Mouse (Mus musculus): ENCODE results near the gene 1810013L24Rik. TPM values are rescaled to one million over a fixed set of nuclear protein-coding genes. Genes with fewer than 3 reads are reported as not detected.
A peak's percentile ranks its signal among the peaks of the same experiment; 100 is the strongest.
"Not testable (repeated sequence)": the region's sequence is repeated elsewhere in the genome, so short reads cannot be mapped to it uniquely, and the experiment has no call there.

Gene 1810013L24Rik
- total RNA-seq, 2 experiments from 2014 or later, result 115 to 134 TPM

DNA sequence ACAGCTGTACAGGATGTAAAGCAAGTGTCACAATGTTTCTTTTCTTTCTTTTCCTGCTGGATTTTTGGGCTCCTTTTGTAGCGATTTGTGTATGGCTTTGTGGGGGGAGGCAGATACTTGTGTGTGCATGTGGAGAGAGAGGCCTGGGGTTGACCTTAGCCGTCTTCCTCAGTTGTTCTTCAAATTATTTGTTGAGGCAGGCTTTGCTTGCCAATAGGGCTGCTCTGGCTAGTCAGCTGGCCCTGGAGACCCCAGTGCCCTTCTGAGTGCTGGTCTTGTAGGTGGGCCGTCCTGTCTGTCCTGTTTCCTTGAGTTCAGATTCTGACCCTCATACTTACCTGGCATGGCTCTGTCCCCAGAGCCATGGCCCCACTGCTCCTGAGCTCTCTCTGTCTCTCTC, 42.6 kb downstream of the 1810013L24Rik start:
- ATAC-seq (replicated peaks; ENCODE audit: low FRiP score, poor library complexity, severe bottlenecking), result no peak

DNA sequence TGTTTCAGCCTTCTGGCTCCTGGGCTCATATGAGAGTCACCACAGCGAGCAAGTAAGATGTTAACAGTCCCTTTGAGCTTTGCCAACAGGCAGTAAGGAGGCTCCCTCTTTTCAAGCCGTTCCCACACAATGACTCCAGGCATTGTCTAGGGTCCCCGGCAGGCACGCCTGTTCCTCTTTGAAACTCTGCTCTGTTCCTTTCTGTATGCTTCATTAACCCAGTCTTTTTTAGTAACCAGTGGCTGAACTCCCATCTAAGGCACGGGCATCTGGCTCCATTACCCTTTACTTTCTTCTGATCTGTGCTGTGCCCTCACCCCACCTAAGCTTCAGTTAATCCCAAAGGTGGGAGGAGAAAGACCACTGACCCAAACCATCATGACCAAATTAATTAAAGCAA, 50.2 kb downstream of the 1810013L24Rik start:
- no peak for ATAC-seq (replicated peaks; ENCODE audit: low FRiP score, poor library complexity, severe bottlenecking)

DNA sequence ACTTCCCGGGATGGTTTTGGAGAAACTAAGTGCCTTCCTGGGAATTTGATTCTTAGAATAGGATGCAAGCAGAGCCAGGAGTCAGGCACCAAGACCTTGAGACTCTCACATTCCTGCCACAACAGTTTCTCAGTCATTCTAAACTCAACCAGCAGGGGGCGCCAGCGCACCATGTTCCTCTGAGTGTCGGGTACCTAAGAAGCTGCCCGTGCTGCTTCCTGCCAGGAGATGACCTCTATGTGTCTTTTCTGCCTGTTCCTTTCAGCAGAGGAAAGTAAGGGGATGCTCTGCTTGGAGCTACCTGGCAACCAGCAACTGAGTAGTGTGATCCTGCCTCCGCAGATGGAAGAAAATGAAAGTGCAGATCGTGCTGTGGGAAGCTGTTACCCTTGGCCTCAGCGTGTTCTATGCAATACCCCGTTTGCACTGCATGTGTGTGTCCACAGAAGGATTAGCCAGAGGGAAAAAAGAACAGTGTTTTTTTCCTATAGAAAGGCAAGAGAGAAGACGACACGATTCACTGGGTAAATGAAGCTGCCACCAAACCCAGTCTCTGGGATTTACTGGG, 53.9 kb downstream of the 1810013L24Rik start:
- peak; percentile 79 for ATAC-seq (replicated peaks; ENCODE audit: low FRiP score, poor library complexity, severe bottlenecking)

DNA sequence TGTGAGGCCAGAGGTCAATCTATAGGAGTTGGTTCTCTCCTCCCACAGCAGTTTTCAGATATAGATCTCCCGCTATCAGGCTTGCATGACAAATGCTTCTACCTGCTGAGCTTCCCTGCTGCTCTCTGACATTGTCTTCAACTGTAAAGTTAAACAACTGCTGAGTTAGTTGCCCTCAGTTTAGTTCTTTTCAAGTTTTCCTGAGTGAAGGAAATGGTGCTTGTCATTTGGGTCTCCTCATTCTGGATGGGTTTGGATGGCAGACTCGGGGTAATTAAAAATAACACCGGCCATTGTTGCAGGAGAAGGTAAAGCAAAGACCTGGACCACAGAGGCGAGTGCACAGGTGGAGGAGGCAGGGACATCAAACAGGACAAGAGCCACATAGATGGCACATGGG, 64.3 kb downstream of the 1810013L24Rik start:
- not testable (repeated sequence) for ATAC-seq (replicated peaks; ENCODE audit: low FRiP score, poor library complexity, severe bottlenecking)

DNA sequence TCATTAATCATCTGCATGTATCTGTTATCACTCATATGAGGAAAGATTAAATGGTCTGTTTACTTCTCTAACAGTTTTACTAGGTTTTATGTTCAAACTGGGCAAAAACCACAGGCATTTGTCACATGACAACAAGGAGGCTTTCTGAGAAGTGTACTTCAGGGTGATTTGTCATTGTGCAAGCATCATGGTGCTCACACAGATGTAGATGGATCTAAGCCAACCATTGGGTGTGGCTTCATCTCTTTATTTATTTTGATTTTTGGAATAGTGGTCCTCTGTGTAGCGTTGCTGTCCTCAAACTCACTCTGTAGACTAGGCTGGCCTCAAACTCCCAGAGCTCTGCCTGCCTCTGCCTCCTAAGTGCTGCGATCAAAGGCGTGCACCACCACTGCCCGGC, 65.4 kb downstream of the 1810013L24Rik start:
- ATAC-seq (replicated peaks; ENCODE audit: low FRiP score, poor library complexity, severe bottlenecking), result no peak

DNA sequence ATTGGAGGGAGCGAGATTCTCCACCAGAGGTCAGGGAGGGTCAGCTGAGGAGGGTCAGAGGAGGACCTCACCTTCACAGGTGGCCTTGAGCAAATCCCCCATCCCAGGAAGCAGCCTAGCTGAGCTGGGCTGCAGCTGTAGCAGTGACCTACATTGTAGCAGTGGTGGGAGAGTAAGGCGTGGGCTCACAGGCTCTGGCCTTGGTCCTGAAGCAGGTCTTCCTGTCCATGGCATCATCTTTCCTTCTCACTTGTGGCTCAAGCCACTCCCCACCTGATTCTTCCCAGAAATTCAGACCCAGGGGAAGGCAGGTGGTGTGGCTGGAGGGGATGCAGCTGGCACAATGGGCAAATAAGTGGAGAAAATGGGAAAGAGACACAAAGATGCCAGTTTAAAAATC, 76.2 kb downstream of the 1810013L24Rik start:
- not testable (repeated sequence) for ATAC-seq (replicated peaks; ENCODE audit: low FRiP score, poor library complexity, severe bottlenecking)

Other genes starting within 250 kb of the 1810013L24Rik start
- gene Pmm2, start 192.4 kb upstream of the 1810013L24Rik start, total RNA-seq (2015; ENCODE audit: low replicate concordance), result 27.2 and 40.7 TPM in 2 replicates
- 52.6 and 60.8 TPM in 2 replicates for gene Pmm2, start 192.4 kb upstream of the 1810013L24Rik start, total RNA-seq (2017; ENCODE audit: low replicate concordance)
- 4.2 and 6.7 TPM in 2 replicates for gene Tmem186, start 192.4 kb upstream of the 1810013L24Rik start, total RNA-seq (2015; ENCODE audit: low replicate concordance)
- 1.8 and 5.6 TPM in 2 replicates for gene Tmem186, start 192.4 kb upstream of the 1810013L24Rik start, total RNA-seq (2017; ENCODE audit: low replicate concordance)
- gene Carhsp1, start 157.9 kb upstream of the 1810013L24Rik start, total RNA-seq (2015; ENCODE audit: low replicate concordance), result 106 and 129 TPM in 2 replicates
- 184 and 218 TPM in 2 replicates for gene Carhsp1, start 157.9 kb upstream of the 1810013L24Rik start, total RNA-seq (2017; ENCODE audit: low replicate concordance)
- not detected in 2 replicates for gene Gm5767, start 149.3 kb upstream of the 1810013L24Rik start, total RNA-seq (2015; ENCODE audit: low replicate concordance)
- gene Gm5767, start 149.3 kb upstream of the 1810013L24Rik start, total RNA-seq (2017; ENCODE audit: low replicate concordance), result not detected in 2 replicates
- gene Usp7, start 37.8 kb upstream of the 1810013L24Rik start, total RNA-seq (2015; ENCODE audit: low replicate concordance), result 545 and 592 TPM in 2 replicates
- 1,042 and 1,164 TPM in 2 replicates for gene Usp7, start 37.8 kb upstream of the 1810013L24Rik start, total RNA-seq (2017; ENCODE audit: low replicate concordance)

Measured in erythroblast, adult 5-6 weeks (primary cell).